Mouse (Mus musculus): ENCODE results near the gene Rerg. TPM values are rescaled to one million over a fixed set of nuclear protein-coding genes. Genes with fewer than 3 reads are reported as not detected.
A peak's percentile ranks its signal among the peaks of the same experiment; 100 is the strongest.

Rerg gene
- polyA plus RNA-seq, 1 experiment from 2014 or later, result 1.6 TPM

GRCm38 (mm10) chr6:137201578-137201977 is 31.3 kb upstream of the Rerg start:
- Histone ChIP-seq H3K27ac (ENCODE audit: low read depth, low read length) (no peak overlapping the region), H3K9ac (ENCODE audit: low read length) (no peak overlapping the region), H3K4me1 (replicated peaks; ENCODE audit: control insufficient read depth, insufficient read depth, low read length) (no peaks in the 10 kb centered on the region), H3K36me3 (ENCODE audit: control insufficient read depth, insufficient read depth, low read length) (no peaks in the 10 kb centered on the region), H3K4me2 (ENCODE audit: low read depth, low read length, severe bottlenecking) (no peak overlapping the region), H3K9me3 (ENCODE audit: control insufficient read depth, low read length) (no peaks in the 10 kb centered on the region), H3K4me3 (ENCODE audit: low read depth, low read length) (no peak overlapping the region), H3K27me3 (ENCODE audit: control insufficient read depth, insufficient read depth, low read length) (no peaks in the 10 kb centered on the region)
- DNase-seq (ENCODE audit: low spot score) (peak; percentile 9), ATAC-seq (replicated peaks; ENCODE audit: low FRiP score) (no peak)
- WGBS, result 75% methylated on average over 7 of the region's 7 CpGs

GRCm38 (mm10) chr6:137201166-137201565 is 30.9 kb upstream of the Rerg start:
- DNase-seq (ENCODE audit: low spot score), result peak; percentile 24
- WGBS, result 89% methylated on average over 3 of the region's 3 CpGs
- Histone ChIP-seq H3K27me3 (ENCODE audit: control insufficient read depth, insufficient read depth, low read length) (no peaks in the 10 kb centered on the region), H3K9ac (ENCODE audit: low read length) (no peak overlapping the region), H3K36me3 (ENCODE audit: control insufficient read depth, insufficient read depth, low read length) (no peaks in the 10 kb centered on the region), H3K27ac (ENCODE audit: low read depth, low read length) (no peak overlapping the region), H3K4me1 (replicated peaks; ENCODE audit: control insufficient read depth, insufficient read depth, low read length) (no peaks in the 10 kb centered on the region), H3K4me2 (ENCODE audit: low read depth, low read length, severe bottlenecking) (no peak overlapping the region), H3K4me3 (ENCODE audit: low read depth, low read length) (no peak overlapping the region), H3K9me3 (ENCODE audit: control insufficient read depth, low read length) (no peaks in the 10 kb centered on the region)
- ATAC-seq (replicated peaks; ENCODE audit: low FRiP score), result no peak

- ATAC-seq (replicated peaks; ENCODE audit: low FRiP score), result no peak
- 28% methylated on average over 6 of the region's 6 CpGs for WGBS
- Histone ChIP-seq H3K9ac (ENCODE audit: low read length) (no peak overlapping the region), H3K4me1 (replicated peaks; ENCODE audit: control insufficient read depth, insufficient read depth, low read length) (no peaks in the 10 kb centered on the region), H3K27me3 (ENCODE audit: control insufficient read depth, insufficient read depth, low read length) (no peaks in the 10 kb centered on the region), H3K9me3 (ENCODE audit: control insufficient read depth, low read length) (no peaks in the 10 kb centered on the region), H3K36me3 (ENCODE audit: control insufficient read depth, insufficient read depth, low read length) (no peaks in the 10 kb centered on the region), H3K27ac (ENCODE audit: low read depth, low read length) (no peak overlapping the region), H3K4me3 (ENCODE audit: low read depth, low read length) (no peak overlapping the region), H3K4me2 (ENCODE audit: low read depth, low read length, severe bottlenecking) (no peak overlapping the region)
- no peak for DNase-seq (ENCODE audit: low spot score)
Measured at GRCm38 (mm10) chr6:137192063-137192462, 21.8 kb upstream of the Rerg start.

GRCm38 (mm10) chr6:137191026-137191425 is 20.7 kb upstream of the Rerg start:
- Histone ChIP-seq H3K4me1 (replicated peaks; ENCODE audit: control insufficient read depth, insufficient read depth, low read length) (no peaks in the 10 kb centered on the region), H3K27ac (ENCODE audit: low read depth, low read length) (no peak overlapping the region), H3K4me2 (ENCODE audit: low read depth, low read length, severe bottlenecking) (no peak overlapping the region), H3K27me3 (ENCODE audit: control insufficient read depth, insufficient read depth, low read length) (no peaks in the 10 kb centered on the region), H3K9me3 (ENCODE audit: control insufficient read depth, low read length) (no peaks in the 10 kb centered on the region), H3K4me3 (ENCODE audit: low read depth, low read length) (no peak overlapping the region), H3K9ac (ENCODE audit: low read length) (no peak overlapping the region), H3K36me3 (ENCODE audit: control insufficient read depth, insufficient read depth, low read length) (no peaks in the 10 kb centered on the region)
- no peak for DNase-seq (ENCODE audit: low spot score)
- no peak for ATAC-seq (replicated peaks; ENCODE audit: low FRiP score)
- 86% methylated on average over 11 of the region's 11 CpGs for WGBS

GRCm38 (mm10) chr6:137190577-137190976 is 20.3 kb upstream of the Rerg start:
- H3K9ac ChIP-seq (ENCODE audit: low read length), result no peak overlapping the region
- no peak for ATAC-seq (replicated peaks; ENCODE audit: low FRiP score)

GRCm38 (mm10) chr6:137188375-137188926 is 18.2 kb upstream of the Rerg start:
- Histone ChIP-seq H3K27me3 (ENCODE audit: control insufficient read depth, insufficient read depth, low read length) (no peaks in the 10 kb centered on the region), H3K4me3 (ENCODE audit: low read depth, low read length) (no peak overlapping the region), H3K4me2 (ENCODE audit: low read depth, low read length, severe bottlenecking) (no peak overlapping the region), H3K9ac (ENCODE audit: low read length) (no peak overlapping the region), H3K4me1 (replicated peaks; ENCODE audit: control insufficient read depth, insufficient read depth, low read length) (no peaks in the 10 kb centered on the region), H3K36me3 (ENCODE audit: control insufficient read depth, insufficient read depth, low read length) (no peaks in the 10 kb centered on the region), H3K27ac (ENCODE audit: low read depth, low read length) (no peak overlapping the region), H3K9me3 (ENCODE audit: control insufficient read depth, low read length) (no peaks in the 10 kb centered on the region)
- DNase-seq (ENCODE audit: low spot score) (no peak), ATAC-seq (replicated peaks; ENCODE audit: low FRiP score) (0 out of 2 replicates have a peak, but pooled peaks have one; percentile 51)
- 76% methylated on average over 11 of the region's 11 CpGs for WGBS

More at GRCm38 (mm10) chr6:137190577-137190976, 20.3 kb upstream of the Rerg start:
- no peak overlapping the region for H3K4me3 ChIP-seq (ENCODE audit: low read depth, low read length)
- no peaks in the 10 kb centered on the region for H3K36me3 ChIP-seq (ENCODE audit: control insufficient read depth, insufficient read depth, low read length)
- DNase-seq (ENCODE audit: low spot score), result no peak
- no peaks in the 10 kb centered on the region for H3K4me1 ChIP-seq (replicated peaks; ENCODE audit: control insufficient read depth, insufficient read depth, low read length)
- 94% methylated on average over 6 of the region's 6 CpGs for WGBS
- H3K27me3 ChIP-seq (ENCODE audit: control insufficient read depth, insufficient read depth, low read length), result no peaks in the 10 kb centered on the region
- no peaks in the 10 kb centered on the region for H3K9me3 ChIP-seq (ENCODE audit: control insufficient read depth, low read length)
- H3K4me2 ChIP-seq (ENCODE audit: low read depth, low read length, severe bottlenecking), result no peak overlapping the region
- no peak overlapping the region for H3K27ac ChIP-seq (ENCODE audit: low read depth, low read length)

- WGBS, result 90% methylated on average over 3 of the region's 3 CpGs
- Histone ChIP-seq H3K36me3 (ENCODE audit: control insufficient read depth, insufficient read depth, low read length) (no peaks in the 10 kb centered on the region), H3K27ac (ENCODE audit: low read depth, low read length) (no peak overlapping the region), H3K9me3 (ENCODE audit: control insufficient read depth, low read length) (no peaks in the 10 kb centered on the region), H3K9ac (ENCODE audit: low read length) (no peak overlapping the region), H3K4me3 (ENCODE audit: low read depth, low read length) (no peak overlapping the region), H3K4me2 (ENCODE audit: low read depth, low read length, severe bottlenecking) (no peak overlapping the region), H3K4me1 (replicated peaks; ENCODE audit: control insufficient read depth, insufficient read depth, low read length) (no peaks in the 10 kb centered on the region), H3K27me3 (ENCODE audit: control insufficient read depth, insufficient read depth, low read length) (no peaks in the 10 kb centered on the region)
- no peak for DNase-seq (ENCODE audit: low spot score)
- no peak for ATAC-seq (replicated peaks; ENCODE audit: low FRiP score)
Measured at GRCm38 (mm10) chr6:137187426-137187825, 17.1 kb upstream of the Rerg start.

GRCm38 (mm10) chr6:137180636-137181035 is 10.3 kb upstream of the Rerg start:
- H3K4me1 ChIP-seq (replicated peaks; ENCODE audit: control insufficient read depth, insufficient read depth, low read length), result no peaks in the 10 kb centered on the region; the same call in 1 of the 2 replicates
- DNase-seq (ENCODE audit: low spot score) (no peak), ATAC-seq (replicated peaks; ENCODE audit: low FRiP score) (no peak)
- H3K27me3 ChIP-seq (ENCODE audit: control insufficient read depth, insufficient read depth, low read length), result no peaks in the 10 kb centered on the region
- H3K36me3 ChIP-seq (ENCODE audit: control insufficient read depth, insufficient read depth, low read length), result no peaks in the 10 kb centered on the region
- H3K4me3 ChIP-seq (ENCODE audit: low read depth, low read length), result no peak overlapping the region
- no peaks in the 10 kb centered on the region for H3K9me3 ChIP-seq (ENCODE audit: control insufficient read depth, low read length)
- WGBS, result 85% methylated on average over 6 of the region's 6 CpGs
- no peak overlapping the region for H3K9ac ChIP-seq (ENCODE audit: low read length)
- no peak overlapping the region for H3K27ac ChIP-seq (ENCODE audit: low read depth, low read length)
- no peak overlapping the region for H3K4me2 ChIP-seq (ENCODE audit: low read depth, low read length, severe bottlenecking)

- no peak for DNase-seq (ENCODE audit: low spot score)
- ATAC-seq (replicated peaks; ENCODE audit: low FRiP score), result no peak
- no peak overlapping the region for H3K27ac ChIP-seq (ENCODE audit: low read depth, low read length)
- WGBS, result 82% methylated on average over 8 of the region's 8 CpGs
- H3K4me2 ChIP-seq (ENCODE audit: low read depth, low read length, severe bottlenecking), result no peak overlapping the region
- H3K4me1 ChIP-seq (replicated peaks; ENCODE audit: control insufficient read depth, insufficient read depth, low read length), result no peaks in the 10 kb centered on the region; the same call in 1 of the 2 replicates
- no peaks in the 10 kb centered on the region for H3K9me3 ChIP-seq (ENCODE audit: control insufficient read depth, low read length)
- no peak overlapping the region for H3K4me3 ChIP-seq (ENCODE audit: low read depth, low read length)
- no peaks in the 10 kb centered on the region for H3K36me3 ChIP-seq (ENCODE audit: control insufficient read depth, insufficient read depth, low read length)
- no peaks in the 10 kb centered on the region for H3K27me3 ChIP-seq (ENCODE audit: control insufficient read depth, insufficient read depth, low read length)
- no peak overlapping the region for H3K9ac ChIP-seq (ENCODE audit: low read length)
Measured at GRCm38 (mm10) chr6:137180115-137180514, 9.8 kb upstream of the Rerg start.

Data from forebrain, embryonic 11.5 days (tissue).